Mouse (Mus musculus) hindbrain, embryonic 14.5 days (tissue): Measurements from ENCODE around the gene Flnb. TPM values are rescaled to one million over a fixed set of nuclear protein-coding genes. Genes with fewer than 3 reads are reported as not detected.

Source experiments
- ATAC-seq: fragments of 200-750 bp; cut with Nextera tagmentation; 2 replicates; pipeline ENCODE4 v1.8.0; 2017; ENCODE audit warnings: moderate number of reproducible peaks, mild to moderate bottlenecking, moderate TSS enrichment, moderate library complexity; ENCODE audit not compliant: low FRiP score
- DNase-seq: peaks from one replicate; pipeline ENCODE4 v3.0.0-alpha.2; 2015; ENCODE audit warnings: low spot score
- H3K27ac ChIP-seq: fragments of 300-500 bp; sonication (generic); 2 replicates; pipeline ENCODE4 v1.5.1; 2014; ENCODE audit warnings: mild to moderate bottlenecking, moderate library complexity
- H3K27me3 ChIP-seq: fragments of 300-500 bp; sonication (generic); 2 replicates; pipeline ENCODE4 v1.6.1; 2014; ENCODE audit warnings: mild to moderate bottlenecking, low read length, mixed read lengths; ENCODE audit not compliant: control insufficient read depth, insufficient read depth
- H3K36me3 ChIP-seq: fragments of 300-500 bp; sonication (generic); replicated peaks from 2 replicates; pipeline ENCODE4 v1.6.1; 2014; ENCODE audit not compliant: control insufficient read depth, insufficient read depth
- H3K4me1 ChIP-seq: fragments of 300-500 bp; sonication (generic); replicated peaks from 2 replicates; pipeline ENCODE4 v1.6.1; 2014; ENCODE audit warnings: antibody characterized with exemption, low read length, mixed read lengths; ENCODE audit not compliant: control insufficient read depth, insufficient read depth
- H3K4me2 ChIP-seq: fragments of 300-500 bp; sonication (generic); replicated peaks from 2 replicates; pipeline ENCODE4 v1.6.1; 2014; ENCODE audit warnings: mild to moderate bottlenecking, moderate library complexity
- H3K4me3 ChIP-seq: fragments of 300-500 bp; sonication (generic); replicated peaks from 2 replicates; pipeline ENCODE4 v1.5.1; 2014; ENCODE audit warnings: mild to moderate bottlenecking, low read length
- H3K9ac ChIP-seq: fragments of 300-500 bp; sonication (generic); 2 replicates; pipeline ENCODE4 v1.6.1; 2014
- H3K9me3 ChIP-seq: fragments of 300-500 bp; sonication (generic); 2 replicates; pipeline ENCODE4 v1.6.1; 2016; ENCODE audit warnings: low read length; ENCODE audit not compliant: control insufficient read depth
- WGBS: fragments of 180-500 bp; shearing (Covaris S2); extraction: QIAGEN DNeasy Blood & Tissue Kit; methylation state at CpG from one replicate; pipeline ENCODE4 v1.1.7; 2014; 5-methylcytosine and 5-hydroxymethylcytosine counted together
- polyA plus RNA-seq: library from polyadenylated mRNA; unstranded; fragments of >200 nt; fragmentation: Nextera tagmentation; extraction: Ambion mirVana; gene quantifications from 2 replicates; pipeline ENCODE4 v1.2.1, GENCODE M21; 2014

The Flnb gene
- polyA plus RNA-seq, 1 experiment from 2014 or later = 9.0 TPM

DNA sequence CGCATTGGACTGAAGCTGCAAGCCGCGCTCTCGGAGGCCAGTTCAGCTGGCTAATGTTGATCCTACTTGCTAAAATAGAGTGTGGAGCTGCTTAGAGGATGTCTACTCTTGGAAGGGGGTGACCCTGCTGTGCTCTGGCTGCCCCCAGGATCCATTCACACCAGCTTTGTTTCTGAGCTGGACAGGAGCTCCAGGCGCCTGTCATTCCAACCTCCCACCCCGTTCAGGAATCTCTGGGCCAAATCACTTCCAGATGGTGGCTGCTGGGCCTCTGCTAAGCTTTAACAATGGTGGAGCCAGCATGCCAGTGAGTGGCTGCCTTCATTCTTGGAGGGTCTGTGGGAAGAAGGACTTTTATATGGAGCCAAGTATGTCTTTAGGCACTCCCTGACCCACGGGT is 4.9 kb downstream of the Flnb start:
- DNase-seq (no peak), ATAC-seq (no peak)
- Histone ChIP-seq H3K9ac (no peak overlapping the region), H3K36me3 (no peaks in the 10 kb centered on the region), H3K4me3 (no peak overlapping the region), H3K9me3 (no peaks in the 10 kb centered on the region), H3K4me2 (no peak overlapping the region), H3K4me1 (peaks cover 42% of the 10 kb centered on the region), H3K27me3 (no peaks in the 10 kb centered on the region), H3K27ac (no peak overlapping the region)
- 62% methylated on average over 7 of the region's 7 CpGs for WGBS

DNA sequence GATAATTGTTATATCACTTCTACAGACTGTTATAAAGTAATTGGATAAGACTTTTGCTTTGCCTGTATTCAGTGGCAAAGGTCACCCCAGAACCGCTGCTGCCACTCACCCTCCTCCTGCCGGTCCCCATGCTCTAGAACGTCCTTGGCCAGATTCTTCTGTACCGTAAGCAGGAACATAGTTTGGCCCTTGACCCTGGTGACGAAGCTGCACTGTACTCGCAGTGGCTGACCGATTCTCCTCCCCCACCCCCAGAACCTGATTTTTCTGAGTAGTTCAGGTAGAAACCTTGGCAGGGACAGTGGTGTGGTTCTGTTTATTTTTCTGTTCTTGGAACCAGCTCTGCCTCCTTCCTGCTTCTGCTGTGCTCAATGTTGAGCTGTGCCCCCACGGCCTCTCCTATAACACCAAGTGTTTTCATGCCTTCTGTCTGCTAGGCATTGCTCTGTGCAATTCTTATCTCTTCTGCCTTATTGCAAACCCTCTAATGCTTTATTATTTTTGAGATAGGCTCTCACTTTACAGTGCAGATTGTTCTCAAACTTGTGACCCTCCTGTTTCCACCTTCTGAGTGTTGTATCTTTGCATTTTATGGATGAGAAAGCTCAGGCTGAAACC is 7.0 kb downstream of the Flnb start:
- H3K4me1 ChIP-seq = peaks cover 32% of the 10 kb centered on the region
- ATAC-seq (no peak), DNase-seq (no peak)
- 81% methylated on average over 8 of the region's 8 CpGs for WGBS
- H3K4me3 ChIP-seq = no peak overlapping the region
- H3K4me2 ChIP-seq = no peak overlapping the region
- no peak overlapping the region for H3K27ac ChIP-seq
- H3K9ac ChIP-seq = no peak overlapping the region
- H3K9me3 ChIP-seq = no peaks in the 10 kb centered on the region
- no peaks in the 10 kb centered on the region for H3K27me3 ChIP-seq
- no peaks in the 10 kb centered on the region for H3K36me3 ChIP-seq

DNA sequence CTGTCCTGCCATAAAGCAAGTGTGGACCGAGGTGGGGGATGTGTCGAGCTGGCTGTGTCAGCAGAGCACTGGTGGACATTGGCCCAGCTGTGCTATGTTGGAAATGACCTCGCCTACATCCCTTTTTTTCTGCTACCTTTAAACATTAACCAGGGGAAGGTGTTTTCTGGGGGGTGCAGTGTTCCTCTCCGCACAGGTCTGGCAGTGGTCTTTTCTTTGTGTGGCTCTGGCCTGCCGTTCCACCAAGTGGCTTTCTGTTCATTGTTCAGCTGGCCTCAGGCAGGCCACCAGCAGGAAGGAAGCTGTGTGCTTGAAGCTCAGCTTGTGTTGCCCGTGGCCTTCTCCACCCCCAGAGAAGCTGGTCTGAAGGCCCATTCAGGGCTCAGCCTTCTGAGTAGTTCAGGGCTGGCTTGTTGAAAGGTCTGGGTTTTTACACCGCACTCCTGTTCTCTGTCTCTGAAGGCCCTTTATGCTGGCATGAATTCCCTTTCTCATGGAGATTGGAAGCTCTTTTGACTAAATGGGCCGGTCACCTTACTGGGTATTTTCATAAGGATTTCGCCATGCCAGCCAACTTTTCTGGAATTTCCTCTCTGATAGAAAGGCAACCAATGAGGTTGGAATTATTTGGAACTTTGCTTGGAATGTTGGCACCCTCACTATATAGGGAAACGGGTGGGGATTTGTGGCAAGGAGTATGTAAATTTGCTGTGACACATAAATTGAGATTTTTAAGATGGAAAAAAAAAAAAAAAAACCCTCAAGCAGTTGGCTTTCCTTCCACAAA is 8.6 kb downstream of the Flnb start:
- Histone ChIP-seq H3K4me3 (no peak overlapping the region), H3K9me3 (no peaks in the 10 kb centered on the region), H3K4me1 (peaks cover 16% of the 10 kb centered on the region; the same call in 1 of the 2 replicates), H3K36me3 (no peaks in the 10 kb centered on the region), H3K27ac (peak overlapping the region; percentile 70), H3K4me2 (0 out of 2 replicates have a peak overlapping the region, but pooled peaks have one; percentile 8), H3K9ac (no peak overlapping the region), H3K27me3 (no peaks in the 10 kb centered on the region)
- 33% methylated on average over 10 of the region's 10 CpGs for whole genome bisulfite sequencing
- DNase-seq = no peak
- peak; percentile 65; the same call in 1 of the 2 replicates for ATAC-seq

DNA sequence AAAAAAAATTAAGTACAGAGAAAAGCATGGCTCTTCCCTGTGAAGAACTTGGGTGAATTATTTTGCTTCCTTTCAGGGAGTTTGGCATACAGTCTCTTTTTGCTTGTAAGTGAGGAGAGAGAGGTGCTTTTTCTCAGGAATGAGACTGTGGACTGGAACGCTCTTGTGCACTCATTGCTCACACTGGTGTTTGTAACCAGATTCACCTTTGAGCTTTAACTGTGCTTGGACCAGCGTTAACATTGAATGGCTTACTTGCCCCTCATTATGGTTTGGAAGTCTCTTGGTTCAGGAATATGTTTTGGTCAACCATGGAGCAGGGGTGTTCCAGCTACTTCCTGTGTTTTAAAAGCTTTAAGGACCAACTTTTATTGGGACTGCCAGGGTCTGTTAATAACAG is 11.4 kb downstream of the Flnb start:
- Histone ChIP-seq H3K9ac (no peak overlapping the region), H3K27me3 (no peaks in the 10 kb centered on the region), H3K36me3 (no peaks in the 10 kb centered on the region), H3K4me1 (peaks cover 11% of the 10 kb centered on the region; the same call in 1 of the 2 replicates), H3K27ac (no peak overlapping the region), H3K9me3 (no peaks in the 10 kb centered on the region), H3K4me2 (no peak overlapping the region), H3K4me3 (no peak overlapping the region)
- no peak for ATAC-seq
- WGBS = 88% methylated on average over 2 of the region's 2 CpGs
- no peak for DNase-seq

DNA sequence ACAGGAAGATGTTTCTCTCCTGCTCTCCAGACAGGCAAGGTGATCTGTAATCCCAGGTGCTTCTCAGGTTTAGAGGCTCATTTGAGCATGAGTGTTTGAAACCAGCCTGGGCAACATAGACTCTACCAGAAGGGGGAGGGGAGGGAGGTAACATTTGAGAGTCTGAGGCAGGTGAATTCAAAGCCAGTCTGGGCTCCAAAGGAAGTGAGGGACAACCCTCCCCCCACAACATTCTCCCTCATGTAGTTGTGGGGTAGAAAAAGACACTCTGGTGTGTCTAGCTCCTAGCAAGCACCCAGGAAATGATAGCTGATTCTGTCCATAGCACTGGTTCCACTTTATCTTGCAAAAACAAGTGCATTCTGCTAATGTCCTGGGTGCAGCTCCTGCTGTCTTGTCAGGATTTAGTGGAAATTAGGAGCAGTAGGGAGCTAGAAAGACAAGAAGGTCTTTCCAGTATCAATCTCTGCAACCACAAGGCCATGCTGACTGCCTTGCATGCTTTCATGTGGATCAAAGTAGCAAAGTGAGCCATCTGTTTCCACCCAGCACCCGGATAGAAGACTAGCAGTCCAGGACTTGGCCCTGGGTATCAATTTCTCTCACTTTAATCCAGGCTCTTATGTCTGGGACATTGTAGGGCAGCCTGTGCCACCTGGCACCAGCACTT is 14.1 kb downstream of the Flnb start:
- Histone ChIP-seq H3K27me3 (no peaks in the 10 kb centered on the region), H3K4me1 (0 out of 2 replicates have a peak, but pooled peaks cover 2% of the 10 kb centered on the region), H3K9me3 (no peaks in the 10 kb centered on the region), H3K4me2 (no peak overlapping the region), H3K27ac (no peak overlapping the region), H3K4me3 (no peak overlapping the region), H3K36me3 (no peaks in the 10 kb centered on the region), H3K9ac (no peak overlapping the region)
- WGBS = 87% methylated on average over 1 of the region's 1 CpGs
- ATAC-seq (no peak), DNase-seq (no peak)

DNA sequence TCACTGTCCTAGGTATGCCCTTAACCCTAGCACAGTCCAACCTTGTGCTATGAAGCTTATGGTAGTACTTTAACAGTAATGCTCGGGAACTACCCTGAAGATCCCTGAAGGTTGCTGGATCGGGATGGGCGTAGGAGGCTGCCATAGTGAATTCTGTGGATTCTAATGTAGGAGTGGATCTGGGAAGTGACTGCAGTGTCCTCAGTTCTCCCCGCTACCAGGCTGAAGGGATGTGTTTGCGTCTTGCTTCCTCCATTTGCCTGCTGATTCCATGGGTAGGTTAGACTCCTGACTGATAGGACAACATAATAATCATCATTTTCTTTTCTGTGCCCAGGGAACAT is 14.7 kb downstream of the Flnb start:
- 96% methylated on average over 5 of the region's 5 CpGs for WGBS

DNA sequence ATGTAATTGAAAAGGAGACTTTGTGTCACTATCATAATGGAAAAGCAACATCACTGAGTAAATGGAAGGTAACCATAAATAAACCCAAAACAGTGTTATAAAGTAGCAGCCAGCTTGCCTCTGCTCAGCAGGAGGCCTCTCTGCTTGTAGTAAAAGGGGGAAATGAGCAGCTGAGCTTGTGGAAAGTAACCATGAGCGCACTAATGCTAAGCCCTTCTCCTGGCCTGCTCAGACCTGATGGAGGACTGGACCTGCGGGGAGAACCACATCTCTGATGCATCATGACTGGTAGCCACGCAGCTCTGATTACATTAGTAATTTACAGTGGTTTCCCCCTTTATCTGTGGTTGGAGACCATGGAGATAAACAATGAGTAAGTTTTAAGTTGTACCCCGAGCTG is 15.7 kb downstream of the Flnb start:
- Histone ChIP-seq H3K36me3 (no peaks in the 10 kb centered on the region), H3K27ac (no peak overlapping the region), H3K27me3 (no peaks in the 10 kb centered on the region), H3K4me3 (no peak overlapping the region), H3K9me3 (no peaks in the 10 kb centered on the region), H3K9ac (no peak overlapping the region), H3K4me1 (no peaks in the 10 kb centered on the region), H3K4me2 (no peak overlapping the region)
- DNase-seq (no peak), ATAC-seq (no peak)
- 82% methylated on average over 4 of the region's 4 CpGs for WGBS

More for the DNA sequence above, 14.7 kb downstream of the Flnb start:
- Histone ChIP-seq H3K4me2 (no peak overlapping the region), H3K9me3 (no peaks in the 10 kb centered on the region), H3K9ac (no peak overlapping the region), H3K27me3 (no peaks in the 10 kb centered on the region), H3K4me3 (no peak overlapping the region), H3K27ac (no peak overlapping the region), H3K36me3 (no peaks in the 10 kb centered on the region), H3K4me1 (0 out of 2 replicates have a peak, but pooled peaks cover under 1% of the 10 kb centered on the region)
- ATAC-seq (no peak), DNase-seq (no peak)

DNA sequence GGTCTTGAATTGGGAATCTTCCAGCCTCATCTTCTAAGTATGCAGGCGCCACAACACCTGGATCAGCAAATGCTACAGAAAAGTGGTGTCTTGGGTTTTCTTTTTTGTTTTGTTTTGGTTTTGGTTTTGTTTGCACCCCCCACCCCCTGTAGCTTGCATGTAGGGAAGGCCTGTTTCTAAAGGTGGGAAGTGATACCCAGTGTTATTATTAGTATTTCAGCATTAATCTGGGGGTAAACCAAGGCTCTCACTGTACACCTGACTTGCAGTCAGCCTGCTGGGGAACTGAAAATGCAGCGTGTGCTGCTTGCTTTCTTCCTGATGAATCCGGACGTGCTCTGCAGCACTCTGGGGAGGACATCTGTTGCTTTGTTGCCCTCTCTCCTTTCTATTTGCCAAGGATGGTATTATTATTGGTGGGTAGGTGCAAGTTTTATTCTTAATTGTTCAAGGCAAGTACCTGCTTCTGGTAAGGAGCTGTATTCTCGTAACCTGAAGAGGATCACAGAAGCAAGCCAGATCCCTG is 20.9 kb downstream of the Flnb start:
- no peaks in the 10 kb centered on the region for H3K9me3 ChIP-seq
- no peaks in the 10 kb centered on the region for H3K27me3 ChIP-seq
- H3K36me3 ChIP-seq = no peaks in the 10 kb centered on the region
- 82% methylated on average over 5 of the region's 5 CpGs for WGBS
- H3K9ac ChIP-seq = no peak overlapping the region
- ATAC-seq (no peak), DNase-seq (no peak)
- no peaks in the 10 kb centered on the region; the same call in 1 of the 2 replicates for H3K4me1 ChIP-seq
- H3K4me2 ChIP-seq = no peak overlapping the region
- no peak overlapping the region for H3K4me3 ChIP-seq
- H3K27ac ChIP-seq = no peak overlapping the region

DNA sequence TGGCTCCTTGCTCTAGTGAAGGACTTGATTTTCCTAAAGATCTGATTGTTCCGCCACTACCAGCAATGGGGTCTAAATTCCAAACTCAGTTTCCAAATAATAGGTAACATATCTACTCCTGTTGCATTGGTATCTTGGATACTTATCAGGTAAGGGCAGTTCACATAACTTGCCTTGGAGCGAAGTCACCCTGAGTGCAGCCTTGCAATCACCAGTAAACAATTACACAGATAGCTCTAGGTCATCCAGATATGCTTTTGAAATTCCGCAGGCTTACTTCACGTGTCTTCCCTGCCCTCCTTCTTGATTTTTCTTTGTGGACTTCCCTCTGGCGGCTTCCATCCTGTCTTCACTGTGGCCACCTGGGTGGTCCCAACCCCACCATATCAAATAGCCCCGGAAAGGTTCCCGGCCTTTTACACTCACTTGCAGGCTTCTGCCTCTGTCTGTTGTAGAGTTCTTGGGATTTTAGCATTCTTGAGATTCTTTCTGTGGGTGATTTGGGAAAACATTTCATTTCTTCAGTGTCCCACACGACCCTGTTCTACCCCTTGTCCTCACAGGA is 22.3 kb downstream of the Flnb start:
- Histone ChIP-seq H3K4me3 (no peak overlapping the region), H3K4me1 (no peaks in the 10 kb centered on the region; the same call in 1 of the 2 replicates), H3K27me3 (no peaks in the 10 kb centered on the region), H3K36me3 (no peaks in the 10 kb centered on the region), H3K4me2 (no peak overlapping the region), H3K9ac (no peak overlapping the region), H3K9me3 (no peaks in the 10 kb centered on the region), H3K27ac (no peak overlapping the region)
- DNase-seq (no peak), ATAC-seq (no peak)
- 65% methylated on average over 8 of the region's 8 CpGs for WGBS
